Mouse (Mus musculus) E14TG2a.4 (cell line): ENCODE measurements around the gene Poldip2.

Source experiments
- H3K27me3 ChIP-seq: 2 replicates; pipeline ENCODE4 v1.6.1; 2014; ENCODE audit warnings: low read length, control low read depth; ENCODE audit not compliant: insufficient read depth
- H3K36me3 ChIP-seq: 2 replicates; pipeline ENCODE4 v1.6.1; 2014; ENCODE audit warnings: low read length, control low read depth; ENCODE audit not compliant: insufficient read depth
- H3K4me1 ChIP-seq: replicated peaks from 2 replicates; pipeline ENCODE4 v1.6.1; 2014; ENCODE audit warnings: low read depth, low read length, control low read depth
- H3K4me3 ChIP-seq: replicated peaks from 2 replicates; pipeline ENCODE4 v1.5.1; 2014; ENCODE audit warnings: mild to moderate bottlenecking, low read length
- H3K9me3 ChIP-seq: 2 replicates; pipeline ENCODE4 v1.6.1; 2014; ENCODE audit warnings: low read length, control low read depth
- CTCF ChIP-seq: conservative IDR thresholded peaks from 2 replicates; pipeline ENCODE4 v1.5.1; 2014; ENCODE audit warnings: low read length
- NANOG ChIP-seq: IDR thresholded peaks from 2 replicates; pipeline ENCODE4 v1.6.1; 2014; ENCODE audit warnings: borderline replicate concordance, low read length, mixed read lengths
- POU5F1 ChIP-seq: IDR thresholded peaks from 2 replicates; pipeline ENCODE4 v1.6.1; 2014; ENCODE audit warnings: low read length, borderline replicate concordance

The Poldip2 gene

GRCm38 (mm10) chr11:78547718-78548460 is 35.9 kb downstream of the Poldip2 start:
- peaks cover 56% of the 10 kb centered on the region for H3K36me3 ChIP-seq
- no peaks in the 10 kb centered on the region for H3K27me3 ChIP-seq
- TF ChIP-seq POU5F1 (no peak), NANOG (no peak), CTCF (no peak)
- peaks cover 72% of the 10 kb centered on the region for H3K4me1 ChIP-seq
- H3K9me3 ChIP-seq, result peaks cover under 1% of the 10 kb centered on the region; the same call in 1 of the 2 replicates
- 0 out of 2 replicates have a peak overlapping the region, but pooled peaks have one; percentile 10 for H3K4me3 ChIP-seq

GRCm38 (mm10) chr11:78549491-78549987 is 37.5 kb downstream of the Poldip2 start:
- H3K36me3 ChIP-seq, result peaks cover 42% of the 10 kb centered on the region
- H3K9me3 ChIP-seq, result peaks cover 9% of the 10 kb centered on the region
- peaks cover 56% of the 10 kb centered on the region for H3K4me1 ChIP-seq
- H3K27me3 ChIP-seq, result no peaks in the 10 kb centered on the region
- TF ChIP-seq CTCF (no peak), NANOG (no peak), POU5F1 (no peak)
- H3K4me3 ChIP-seq, result peak overlapping the region; percentile 93

GRCm38 (mm10) chr11:78550168-78551058 is 38.4 kb downstream of the Poldip2 start, which contains the start of gene Tmem97:
Gene Tmem97 (minus strand): TSS chr11:78550777.
- TF ChIP-seq POU5F1, result no peak
- no peak for TF ChIP-seq NANOG
- no peak for TF ChIP-seq CTCF
- H3K27me3 ChIP-seq, result no peaks in the 10 kb centered on the region
- peak within 1 kb of the TSS; percentile 93 for H3K4me3 ChIP-seq
- peaks cover 9% of the 10 kb centered on the region for H3K9me3 ChIP-seq
- peaks cover 48% of the 10 kb centered on the region for H3K4me1 ChIP-seq
- H3K36me3 ChIP-seq, result peaks cover 33% of the 10 kb centered on the region

DNA sequence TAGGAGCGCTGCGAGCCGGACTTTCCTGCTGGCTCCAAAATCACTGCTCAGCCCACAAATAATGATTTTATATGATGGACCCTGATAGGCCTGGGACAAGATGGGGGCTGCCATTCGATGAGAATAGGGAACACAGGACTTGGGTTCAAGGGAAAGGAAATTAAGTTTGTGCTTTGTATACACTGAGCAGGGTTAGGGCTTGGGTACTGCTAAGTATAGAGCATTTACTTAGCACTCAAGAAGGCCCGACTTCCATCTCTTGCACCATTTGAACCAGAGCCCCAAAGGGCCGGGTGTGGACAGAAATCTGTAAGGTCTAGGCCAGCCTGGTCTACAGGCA is 39.0 kb downstream of the Poldip2 start:
- Histone ChIP-seq H3K27me3 (no peaks in the 10 kb centered on the region), H3K36me3 (peaks cover 27% of the 10 kb centered on the region), H3K4me1 (peaks cover 41% of the 10 kb centered on the region), H3K9me3 (peaks cover 9% of the 10 kb centered on the region), H3K4me3 (peak overlapping the region; percentile 93)
- TF ChIP-seq NANOG (no peak), CTCF (no peak), POU5F1 (no peak)

- peaks cover 9% of the 10 kb centered on the region for H3K9me3 ChIP-seq
- H3K27me3 ChIP-seq, result no peaks in the 10 kb centered on the region
- no peak overlapping the region for H3K4me3 ChIP-seq
- no peaks in the 10 kb centered on the region for H3K36me3 ChIP-seq
- peaks cover 23% of the 10 kb centered on the region for H3K4me1 ChIP-seq
- TF ChIP-seq NANOG, result no peak
- no peak for TF ChIP-seq CTCF
- TF ChIP-seq POU5F1, result no peak
Observed at GRCm38 (mm10) chr11:78555623-78556022, 43.6 kb downstream of the Poldip2 start.

DNA sequence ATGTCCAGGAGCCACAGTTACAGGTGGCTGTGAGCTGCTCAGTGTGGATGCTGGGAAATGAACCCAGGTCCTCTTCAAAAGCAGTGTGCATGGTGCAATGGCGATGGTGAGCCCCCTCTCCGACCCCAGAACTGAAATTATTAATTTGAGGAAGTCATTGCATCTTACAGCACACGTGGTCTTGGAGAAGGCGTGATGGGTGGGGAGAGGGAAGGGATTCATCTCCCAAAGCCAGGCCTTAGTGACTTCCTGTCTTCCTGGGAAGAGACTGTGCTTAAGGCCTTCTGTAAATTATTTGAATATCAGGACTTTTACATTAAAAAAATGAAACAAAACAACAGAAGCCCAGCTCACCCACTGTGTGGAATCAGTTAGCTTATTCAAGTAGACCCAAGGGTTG is 44.1 kb downstream of the Poldip2 start:
- H3K4me3 ChIP-seq, result no peak overlapping the region
- H3K27me3 ChIP-seq, result no peaks in the 10 kb centered on the region
- TF ChIP-seq POU5F1 (no peak), NANOG (no peak), CTCF (no peak)
- H3K4me1 ChIP-seq, result peaks cover 22% of the 10 kb centered on the region
- H3K36me3 ChIP-seq, result no peaks in the 10 kb centered on the region
- H3K9me3 ChIP-seq, result peaks cover 9% of the 10 kb centered on the region

GRCm38 (mm10) chr11:78557241-78557640 is 45.2 kb downstream of the Poldip2 start:
- Histone ChIP-seq H3K36me3 (no peaks in the 10 kb centered on the region), H3K27me3 (no peaks in the 10 kb centered on the region), H3K4me1 (peaks cover 17% of the 10 kb centered on the region; the same call in 1 of the 2 replicates), H3K9me3 (peaks cover 9% of the 10 kb centered on the region), H3K4me3 (no peak overlapping the region)
- TF ChIP-seq CTCF (peak; percentile 76), NANOG (no peak), POU5F1 (no peak)

- 0 out of 2 replicates have a peak, but pooled peaks cover under 1% of the 10 kb centered on the region for H3K36me3 ChIP-seq
- peaks cover 17% of the 10 kb centered on the region; the same call in 1 of the 2 replicates for H3K4me1 ChIP-seq
- no peak overlapping the region for H3K4me3 ChIP-seq
- H3K9me3 ChIP-seq, result no peaks in the 10 kb centered on the region
- no peaks in the 10 kb centered on the region for H3K27me3 ChIP-seq
- TF ChIP-seq CTCF (peak; percentile 76), NANOG (no peak), POU5F1 (no peak)
Observed at GRCm38 (mm10) chr11:78560447-78560846, 48.5 kb downstream of the Poldip2 start.
